Mouse (Mus musculus): ENCODE measurements around the gene Ghdc.

Gene Ghdc

GRCm38 (mm10) chr11:100782568-100782967 is 11.8 kb upstream of the Ghdc start:
- DNase-seq (ENCODE audit: low read depth in 2 of 2, low spot score in 2 of 2), result no peak

GRCm38 (mm10) chr11:100781763-100782475 is 11.2 kb upstream of the Ghdc start:
- no peak for DNase-seq (ENCODE audit: low read depth in 2 of 2, low spot score in 2 of 2)

- DNase-seq (ENCODE audit: low read depth in 2 of 2, low spot score in 2 of 2), result no peak
Observed at GRCm38 (mm10) chr11:100780247-100780646, 9.5 kb upstream of the Ghdc start.

- no peak for DNase-seq (ENCODE audit: low read depth in 2 of 2, low spot score in 2 of 2)
Observed at GRCm38 (mm10) chr11:100778069-100778468, 7.3 kb upstream of the Ghdc start.

- no peak for DNase-seq (ENCODE audit: low read depth in 2 of 2, low spot score in 2 of 2)
Observed at GRCm38 (mm10) chr11:100775921-100776320, 5.2 kb upstream of the Ghdc start.

- no peak for DNase-seq (ENCODE audit: low read depth in 2 of 2, low spot score in 2 of 2)
Observed at GRCm38 (mm10) chr11:100774261-100774660, 3.5 kb upstream of the Ghdc start.

GRCm38 (mm10) chr11:100769980-100770379 is 777 bp downstream of the Ghdc start:
- no peak for DNase-seq (ENCODE audit: low read depth in 2 of 2, low spot score in 2 of 2)

GRCm38 (mm10) chr11:100767871-100768270 is 2.9 kb downstream of the Ghdc start:
- no peak for DNase-seq (ENCODE audit: low read depth in 2 of 2, low spot score in 2 of 2)

GRCm38 (mm10) chr11:100766726-100767125 is 4.0 kb downstream of the Ghdc start:
- DNase-seq (ENCODE audit: low read depth in 2 of 2, low spot score in 2 of 2), result no peak

GRCm38 (mm10) chr11:100762831-100763230 is 7.9 kb downstream of the Ghdc start, which contains the start of gene Hcrt:
Hcrt (minus strand) TSS chr11:100762931.
- no peak for DNase-seq (ENCODE audit: low read depth in 2 of 2, low spot score in 2 of 2)

GRCm38 (mm10) chr11:100761547-100762045 is 9.2 kb downstream of the Ghdc start:
- peak; percentile 66 to 86 for DNase-seq (ENCODE audit: low read depth in 2 of 2, low spot score in 2 of 2)

- peak; percentile 65 to 74 for DNase-seq (ENCODE audit: low read depth in 2 of 2, low spot score in 2 of 2)
Observed at GRCm38 (mm10) chr11:100759611-100760233, 11.0 kb downstream of the Ghdc start, which contains the start of gene Kcnh4. Kcnh4 (minus strand) TSS chr11:100759942.

- peak in 1 of 2 experiments; percentile 40 for DNase-seq (ENCODE audit: low read depth in 2 of 2, low spot score in 2 of 2)
Observed at GRCm38 (mm10) chr11:100758707-100759610, 11.8 kb downstream of the Ghdc start.

- no peak for DNase-seq (ENCODE audit: low read depth in 2 of 2, low spot score in 2 of 2)
Observed at GRCm38 (mm10) chr11:100757566-100757965, 13.2 kb downstream of the Ghdc start.

GRCm38 (mm10) chr11:100756476-100756875 is 14.3 kb downstream of the Ghdc start:
- no peak for DNase-seq (ENCODE audit: low read depth in 2 of 2, low spot score in 2 of 2)

- DNase-seq (ENCODE audit: low read depth in 2 of 2, low spot score in 2 of 2), result no peak
Observed at GRCm38 (mm10) chr11:100754693-100755057, 16.1 kb downstream of the Ghdc start.

GRCm38 (mm10) chr11:100754021-100754692 is 16.6 kb downstream of the Ghdc start:
- DNase-seq (ENCODE audit: low read depth in 2 of 2, low spot score in 2 of 2), result no peak

- no peak for DNase-seq (ENCODE audit: low read depth in 2 of 2, low spot score in 2 of 2)
Observed at GRCm38 (mm10) chr11:100752294-100752693, 18.5 kb downstream of the Ghdc start.

GRCm38 (mm10) chr11:100750127-100750526 is 20.6 kb downstream of the Ghdc start:
- no peak for DNase-seq (ENCODE audit: low read depth in 2 of 2, low spot score in 2 of 2)

- DNase-seq (ENCODE audit: low read depth in 2 of 2, low spot score in 2 of 2), result no peak
Observed at GRCm38 (mm10) chr11:100749469-100749868, 21.3 kb downstream of the Ghdc start.

GRCm38 (mm10) chr11:100748620-100749019 is 22.1 kb downstream of the Ghdc start:
- DNase-seq (ENCODE audit: low read depth in 2 of 2, low spot score in 2 of 2), result no peak

All from CD8-positive naive resting alpha-beta T cell, adult 2 months (primary cell).